21 mouse cellular contexts compared by ENCODE assay signal in the genomic region with DNA sequence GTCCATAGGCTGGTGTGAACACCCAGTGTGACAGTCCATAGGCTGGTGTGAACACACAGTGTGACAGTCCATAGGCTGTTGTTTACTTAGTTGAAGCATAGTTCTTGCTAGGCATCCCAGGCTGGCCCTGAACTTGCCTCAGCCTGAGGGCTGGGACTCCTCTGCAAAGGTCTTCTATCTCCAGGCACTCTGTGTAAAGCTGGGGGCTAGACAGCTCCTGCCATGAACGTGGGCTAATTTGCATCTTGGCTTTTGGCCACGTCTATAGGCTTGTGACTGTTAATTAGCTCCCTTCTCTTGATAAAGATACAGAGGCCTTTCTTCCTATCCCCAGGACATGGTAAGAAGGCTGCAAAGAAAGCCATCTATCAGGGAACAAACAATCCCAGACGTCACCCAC. TPM values are rescaled to one million over a fixed set of nuclear protein-coding genes. Genes with fewer than 3 reads are reported as not detected.
A peak's percentile ranks its signal among the peaks of the same experiment; 100 is the strongest.
DNase-seq lines count a peak whose midpoint lies in the region; ATAC-seq and TF ChIP-seq lines count a peak whose summit lies in the region.
"Had no signal": no experiment of that assay in that cellular context is flagged by ENCODE, and none has a peak within 500 bp of the region (broad histone marks: within the 10 kb centered on the region; RNA-seq: fewer than 3 reads in every experiment).

No protein-coding gene starts in this region.

- no peak overlapping the region for H3K4me3 ChIP-seq in forebrain, embryonic 14.5 days (ENCODE audit: low read depth, low read length)
- H3K4me3 ChIP-seq in forebrain, embryonic 15.5 days = no peak overlapping the region
- no peak overlapping the region for H3K4me3 ChIP-seq in liver, embryonic 14.5 days (ENCODE audit: insufficient read depth in 1 of 2, low read depth in 2 of 2, low read length in 2 of 2)
- H3K4me3 ChIP-seq in liver, postnatal 0 days (ENCODE audit: low read depth, low read length) = no peak overlapping the region
- H3K4me3 ChIP-seq in neural tube, embryonic 12.5 days = no peak overlapping the region

- no peaks in the 10 kb centered on the region for H3K27me3 ChIP-seq in forebrain, embryonic 14.5 days (replicated peaks; ENCODE audit: control insufficient read depth, insufficient read depth, low read length)
- H3K27me3 ChIP-seq in forebrain, embryonic 15.5 days = no peaks in the 10 kb centered on the region
- H3K27me3 ChIP-seq in liver, embryonic 14.5 days (ENCODE audit: control insufficient read depth, insufficient read depth, low read length) = no peaks in the 10 kb centered on the region
- H3K27me3 ChIP-seq in liver, postnatal 0 days (ENCODE audit: insufficient read depth, low read length) = no peaks in the 10 kb centered on the region
- H3K27me3 ChIP-seq in neural tube, embryonic 12.5 days (replicated peaks) = no peaks in the 10 kb centered on the region

- H3K9me3 ChIP-seq in forebrain, embryonic 14.5 days (replicated peaks; ENCODE audit: control insufficient read depth, low read length) = no peaks in the 10 kb centered on the region
- H3K9me3 ChIP-seq in forebrain, embryonic 15.5 days = no peaks in the 10 kb centered on the region
- H3K9me3 ChIP-seq in liver, embryonic 14.5 days (ENCODE audit: control insufficient read depth, low read length) = no peaks in the 10 kb centered on the region
- no peaks in the 10 kb centered on the region for H3K9me3 ChIP-seq in liver, postnatal 0 days (ENCODE audit: low read length)
- no peaks in the 10 kb centered on the region for H3K9me3 ChIP-seq in neural tube, embryonic 12.5 days

- 8% methylated on average over 3 of the region's 3 CpGs for WGBS in forebrain, embryonic 14.5 days
- 18% methylated on average over 3 of the region's 3 CpGs for WGBS in forebrain, embryonic 15.5 days
- 60% methylated on average over 3 of the region's 3 CpGs for WGBS in liver, embryonic 14.5 days (ENCODE audit: insufficient replicate concordance)
- WGBS in liver, postnatal 0 days (ENCODE audit: insufficient replicate concordance) = 57% methylated on average over 3 of the region's 3 CpGs
- WGBS in neural tube, embryonic 12.5 days = 52% methylated on average over 3 of the region's 3 CpGs

- no peaks in the 10 kb centered on the region for H3K4me1 ChIP-seq in forebrain, embryonic 14.5 days (ENCODE audit: control insufficient read depth, insufficient read depth, low read length)
- no peaks in the 10 kb centered on the region for H3K4me1 ChIP-seq in forebrain, embryonic 15.5 days
- peaks cover 26 to 31% of the 10 kb centered on the region in 2 experiments for H3K4me1 ChIP-seq in liver, embryonic 14.5 days (replicated peaks; ENCODE audit: control insufficient read depth in 2 of 2, insufficient read depth in 2 of 2, low read length in 1 of 2)
- H3K4me1 ChIP-seq in liver, postnatal 0 days (ENCODE audit: insufficient read depth) = peaks cover 18% of the 10 kb centered on the region
- H3K4me1 ChIP-seq in neural tube, embryonic 12.5 days = peaks cover 11% of the 10 kb centered on the region; the same call in 1 of the 2 replicates

- no peak for TF ChIP-seq EP300 in liver, embryonic 14.5 days (IDR thresholded peaks at IDR 0.05; ENCODE audit: low read depth)
- no peak for TF ChIP-seq EP300 in liver, postnatal 0 days (IDR thresholded peaks at IDR 0.05; ENCODE audit: low read depth)

- DNase-seq in forebrain, embryonic 14.5 days (ENCODE audit: low spot score) = peak; percentile 65
- DNase-seq in liver, embryonic 14.5 days (ENCODE audit: low read depth in 3 of 3, low spot score in 3 of 3) = no peak
- no peak for DNase-seq in liver, postnatal 0 days
- DNase-seq in neural tube, embryonic 10.5 days (ENCODE audit: extremely low spot score, low spot score) = no peak
- no peak for DNase-seq in lung, postnatal 36 days
- DNase-seq: adrenal gland, postnatal 14 days; cerebellum, adult 8-10 months; cerebellum, postnatal 36 days; gastrocnemius, postnatal 25 days; heart, adult 18-20 months; kidney, adult 9 months; kidney, postnatal 14 days; lung, adult 18-20 months; lung, postnatal 10 days; thymus, adult 18-20 months; thymus, postnatal 4 days had no signal

- TF ChIP-seq CTCF in liver, embryonic 14.5 days (IDR thresholded peaks at IDR 0.05; ENCODE audit: low read depth) = no peak
- TF ChIP-seq CTCF in liver, postnatal 0 days (IDR thresholded peaks at IDR 0.05; ENCODE audit: low read depth) = no peak

- no peak overlapping the region for H3K9ac ChIP-seq in forebrain, embryonic 14.5 days (ENCODE audit: low read length)
- H3K9ac ChIP-seq in forebrain, embryonic 15.5 days (replicated peaks) = no peak overlapping the region
- peak overlapping the region; percentile 6; the same call in 1 of the 2 replicates for H3K9ac ChIP-seq in liver, embryonic 14.5 days (replicated peaks)
- H3K9ac ChIP-seq in liver, postnatal 0 days (replicated peaks) = no peak overlapping the region
- H3K9ac ChIP-seq in neural tube, embryonic 12.5 days = no peak overlapping the region

- H3K36me3 ChIP-seq in forebrain, embryonic 14.5 days (ENCODE audit: control insufficient read depth, insufficient read depth, low read length) = peaks cover 72% of the 10 kb centered on the region
- H3K36me3 ChIP-seq in forebrain, embryonic 15.5 days = peaks cover 42% of the 10 kb centered on the region
- peaks cover 8% of the 10 kb centered on the region for H3K36me3 ChIP-seq in liver, embryonic 14.5 days (replicated peaks; ENCODE audit: control insufficient read depth, insufficient read depth, low read depth)
- H3K36me3 ChIP-seq in liver, postnatal 0 days (replicated peaks; ENCODE audit: insufficient read depth, low read length) = peaks cover 29% of the 10 kb centered on the region
- peaks cover 67% of the 10 kb centered on the region for H3K36me3 ChIP-seq in neural tube, embryonic 12.5 days

- H3K27ac ChIP-seq in forebrain, embryonic 14.5 days (ENCODE audit: low read depth, low read length) = no peak overlapping the region
- H3K27ac ChIP-seq in forebrain, embryonic 15.5 days (replicated peaks) = no peak overlapping the region
- peak overlapping the region; percentile 73 for H3K27ac ChIP-seq in liver, embryonic 14.5 days
- no peak overlapping the region; the same call in 1 of the 2 replicates for H3K27ac ChIP-seq in liver, postnatal 0 days (ENCODE audit: low read depth)
- no peak overlapping the region for H3K27ac ChIP-seq in neural tube, embryonic 12.5 days

- H3K4me2 ChIP-seq in forebrain, embryonic 14.5 days (ENCODE audit: low read length) = no peak overlapping the region
- no peak overlapping the region for H3K4me2 ChIP-seq in forebrain, embryonic 15.5 days (replicated peaks)
- H3K4me2 ChIP-seq in liver, embryonic 14.5 days (ENCODE audit: low read depth) = peak overlapping the region; percentile 58; the same call in 1 of the 2 replicates
- no peak overlapping the region for H3K4me2 ChIP-seq in liver, postnatal 0 days (ENCODE audit: low read depth, low read length)
- H3K4me2 ChIP-seq in neural tube, embryonic 12.5 days (replicated peaks) = no peak overlapping the region

- ATAC-seq in forebrain, embryonic 14.5 days = peak; percentile 57; the same call in 1 of the 2 replicates
- ATAC-seq in forebrain, embryonic 15.5 days (replicated peaks) = no peak
- ATAC-seq in liver, embryonic 14.5 days (ENCODE audit: insufficient read depth) = no peak
- no peak for ATAC-seq in liver, postnatal 0 days
- peak; percentile 65 for ATAC-seq in neural tube, embryonic 12.5 days (ENCODE audit: low FRiP score, low read depth)
- ATAC-seq: forebrain, embryonic 16.5 days; hindbrain, embryonic 16.5 days; intestine, embryonic 16.5 days had no signal

RNA-seq across cellular contexts. Expression of gene Mrap, which starts 21.3 kb away (rescaled TPM):
- polyA plus RNA-seq in forebrain, embryonic 14.5 days (2014; fragmentation: Nextera tagmentation; extraction: Ambion mirVana) = 0.23 TPM in 1 of 2 replicates, not detected in the other
- polyA plus RNA-seq in forebrain, embryonic 15.5 days (2015; fragmentation: Nextera tagmentation; extraction: Ambion mirVana) = not detected in 2 replicates
- polyA plus RNA-seq in liver, embryonic 14.5 days (2012; rRNA removed) = 44.0 and 45.1 TPM in 2 replicates
- polyA plus RNA-seq in liver, embryonic 14.5 days (2014; fragmentation: Nextera tagmentation; extraction: Ambion mirVana) = 53.6 and 60.7 TPM in 2 replicates
- 45.3 and 53.4 TPM in 2 replicates for polyA plus RNA-seq in liver, postnatal 0 days (2015; fragmentation: Nextera tagmentation; extraction: Ambion mirVana)
- polyA plus RNA-seq in neural tube, embryonic 12.5 days (2016; fragmentation: Nextera tagmentation; extraction: Ambion mirVana) = not detected in 2 replicates
- polyA plus RNA-seq: forebrain, embryonic 16.5 days had no signal

RNA-seq across cellular contexts. Expression of gene Mis18a, which starts 32.1 kb away (rescaled TPM):
- 56.5 and 57.8 TPM in 2 replicates for polyA plus RNA-seq in forebrain, embryonic 14.5 days (2014; fragmentation: Nextera tagmentation; extraction: Ambion mirVana)
- polyA plus RNA-seq in forebrain, embryonic 15.5 days (2015; fragmentation: Nextera tagmentation; extraction: Ambion mirVana) = 50.4 and 50.8 TPM in 2 replicates
- 23.4 and 31.1 TPM in 2 replicates for polyA plus RNA-seq in liver, embryonic 14.5 days (2012; rRNA removed)
- polyA plus RNA-seq in liver, embryonic 14.5 days (2014; fragmentation: Nextera tagmentation; extraction: Ambion mirVana) = 46.7 and 52.9 TPM in 2 replicates
- polyA plus RNA-seq in liver, postnatal 0 days (2015; fragmentation: Nextera tagmentation; extraction: Ambion mirVana) = 25.7 and 26.1 TPM in 2 replicates
- polyA plus RNA-seq in neural tube, embryonic 12.5 days (2016; fragmentation: Nextera tagmentation; extraction: Ambion mirVana) = 43.4 and 45.6 TPM in 2 replicates

RNA-seq across cellular contexts. Expression of gene Urb1, which starts 50.9 kb away (rescaled TPM):
- 7.0 and 9.7 TPM in 2 replicates for polyA plus RNA-seq in forebrain, embryonic 14.5 days (2014; fragmentation: Nextera tagmentation; extraction: Ambion mirVana)
- 10.0 and 11.8 TPM in 2 replicates for polyA plus RNA-seq in forebrain, embryonic 15.5 days (2015; fragmentation: Nextera tagmentation; extraction: Ambion mirVana)
- polyA plus RNA-seq in liver, embryonic 14.5 days (2012; rRNA removed) = 2.9 and 3.6 TPM in 2 replicates
- 5.0 and 6.1 TPM in 2 replicates for polyA plus RNA-seq in liver, embryonic 14.5 days (2014; fragmentation: Nextera tagmentation; extraction: Ambion mirVana)
- polyA plus RNA-seq in liver, postnatal 0 days (2015; fragmentation: Nextera tagmentation; extraction: Ambion mirVana) = 1.3 and 1.6 TPM in 2 replicates
- 9.8 and 11.4 TPM in 2 replicates for polyA plus RNA-seq in neural tube, embryonic 12.5 days (2016; fragmentation: Nextera tagmentation; extraction: Ambion mirVana)

Comparison
In these comparisons a context has a peak if more than half of its experiments do, and no peak if none do; other contexts are left out.
1. ATAC-seq: peak in forebrain, embryonic 14.5 days (single experiment) and neural tube, embryonic 12.5 days (single experiment); none in forebrain, embryonic 15.5 days (single experiment), liver, embryonic 14.5 days (single experiment) and liver, postnatal 0 days (single experiment).
2. RNA of gene Mrap, which starts 21.3 kb away (polyA plus RNA-seq): 44.0 to 60.7 TPM in liver, embryonic 14.5 days and 45.3 to 53.4 TPM in liver, postnatal 0 days; 0.23 TPM in forebrain, embryonic 14.5 days, not detected in forebrain, embryonic 15.5 days and not detected in neural tube, embryonic 12.5 days; every median in the first group is over 10 times any median in the second.